In the genomic region with DNA sequence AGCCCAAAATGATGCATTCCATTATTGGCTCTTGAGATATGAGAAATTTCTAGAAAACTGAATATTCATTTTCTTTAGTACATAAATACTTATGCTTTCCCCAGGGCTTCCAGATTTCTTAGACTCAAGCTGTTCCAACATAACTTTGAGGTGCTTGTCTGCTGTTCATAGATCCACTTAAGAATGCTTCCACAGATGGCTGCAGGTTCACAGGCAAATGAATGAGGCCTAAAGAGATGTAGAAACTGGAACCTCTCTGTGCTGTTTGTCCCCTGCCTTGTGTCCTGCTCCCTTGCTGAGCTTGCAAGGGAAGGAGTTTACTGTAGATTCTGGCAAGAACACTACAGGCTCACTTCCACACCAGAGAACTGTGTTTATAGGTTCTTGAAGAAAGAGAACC, we compare ENCODE assay signal across 22 mouse cellular contexts.
DNase-seq lines count a peak whose midpoint lies in the region; ATAC-seq and TF ChIP-seq lines count a peak whose summit lies in the region.
"Had no signal": no experiment of that assay in that cellular context is flagged by ENCODE, and none has a peak within 500 bp of the region (broad histone marks: within the 10 kb centered on the region; RNA-seq: fewer than 3 reads in every experiment).

No protein-coding gene starts in this region.

- ATAC-seq in forebrain, postnatal 0 days: peak; percentile 68
- ATAC-seq in forebrain, embryonic 13.5 days: no peak
- ATAC-seq in hindbrain, embryonic 11.5 days (ENCODE audit: low FRiP score): no peak
- ATAC-seq: hindbrain, embryonic 16.5 days; intestine, embryonic 15.5 days; Patski had no signal

- no peak overlapping the region for H3K4me3 ChIP-seq in forebrain, postnatal 0 days (ENCODE audit: low read depth, low read length)
- H3K4me3 ChIP-seq in forebrain, embryonic 13.5 days: no peak overlapping the region
- H3K4me3 ChIP-seq in hindbrain, embryonic 11.5 days (ENCODE audit: low read depth, low read length): no peak overlapping the region
- H3K4me3 ChIP-seq: embryonic facial prominence, embryonic 12.5 days; embryonic facial prominence, embryonic 15.5 days; forebrain, embryonic 15.5 days; heart, adult 2 months; heart, embryonic 10.5 days; hindbrain, embryonic 13.5 days; intestine, embryonic 15.5 days had no signal

- 0 out of 2 replicates have a peak overlapping the region, but pooled peaks have one; percentile 2 for H3K27ac ChIP-seq in forebrain, postnatal 0 days (ENCODE audit: low read depth, low read length)
- H3K27ac ChIP-seq in forebrain, embryonic 13.5 days: no peak overlapping the region
- H3K27ac ChIP-seq in hindbrain, embryonic 11.5 days (ENCODE audit: low read depth, low read length): no peak overlapping the region
- H3K27ac ChIP-seq: embryonic facial prominence, embryonic 12.5 days; embryonic facial prominence, embryonic 15.5 days; forebrain, embryonic 15.5 days; heart, adult 2 months; heart, embryonic 10.5 days; hindbrain, embryonic 13.5 days; intestine, embryonic 15.5 days had no signal

- H3K4me1 ChIP-seq in forebrain, postnatal 0 days (ENCODE audit: insufficient read depth): no peaks in the 10 kb centered on the region
- H3K4me1 ChIP-seq in forebrain, embryonic 13.5 days: no peaks in the 10 kb centered on the region
- no peaks in the 10 kb centered on the region for H3K4me1 ChIP-seq in hindbrain, embryonic 11.5 days (replicated peaks; ENCODE audit: control insufficient read depth, insufficient read depth, low read length)
- H3K4me1 ChIP-seq: embryonic facial prominence, embryonic 12.5 days; embryonic facial prominence, embryonic 15.5 days; forebrain, embryonic 15.5 days; intestine, embryonic 15.5 days had no signal

- H3K4me2 ChIP-seq in forebrain, postnatal 0 days (ENCODE audit: low read depth): no peak overlapping the region
- no peak overlapping the region for H3K4me2 ChIP-seq in forebrain, embryonic 13.5 days
- no peak overlapping the region for H3K4me2 ChIP-seq in hindbrain, embryonic 11.5 days (replicated peaks; ENCODE audit: low read depth, low read length)
- H3K4me2 ChIP-seq: embryonic facial prominence, embryonic 12.5 days; embryonic facial prominence, embryonic 15.5 days; forebrain, embryonic 15.5 days; hindbrain, embryonic 13.5 days; intestine, embryonic 15.5 days had no signal

- no peak overlapping the region for H3K9ac ChIP-seq in forebrain, postnatal 0 days
- no peak overlapping the region for H3K9ac ChIP-seq in forebrain, embryonic 13.5 days
- no peak overlapping the region for H3K9ac ChIP-seq in hindbrain, embryonic 11.5 days (ENCODE audit: low read depth, low read length)
- H3K9ac ChIP-seq: embryonic facial prominence, embryonic 12.5 days; embryonic facial prominence, embryonic 15.5 days; forebrain, embryonic 15.5 days; hindbrain, embryonic 13.5 days; intestine, embryonic 15.5 days had no signal

- H3K9me3 ChIP-seq in forebrain, postnatal 0 days (ENCODE audit: low read length): no peaks in the 10 kb centered on the region
- H3K9me3 ChIP-seq in forebrain, embryonic 13.5 days (replicated peaks): no peaks in the 10 kb centered on the region
- no peaks in the 10 kb centered on the region for H3K9me3 ChIP-seq in hindbrain, embryonic 11.5 days (ENCODE audit: control insufficient read depth, low read length)
- H3K9me3 ChIP-seq: embryonic facial prominence, embryonic 12.5 days; embryonic facial prominence, embryonic 15.5 days; forebrain, embryonic 15.5 days; heart, embryonic 10.5 days; hindbrain, embryonic 13.5 days; intestine, embryonic 15.5 days had no signal

- H3K27me3 ChIP-seq in forebrain, postnatal 0 days (ENCODE audit: insufficient read depth, low read length): no peaks in the 10 kb centered on the region
- no peaks in the 10 kb centered on the region for H3K27me3 ChIP-seq in forebrain, embryonic 13.5 days
- no peaks in the 10 kb centered on the region for H3K27me3 ChIP-seq in hindbrain, embryonic 11.5 days (ENCODE audit: control insufficient read depth, insufficient read depth, low read length)
- H3K27me3 ChIP-seq: CH12.LX; embryonic facial prominence, embryonic 12.5 days; embryonic facial prominence, embryonic 15.5 days; forebrain, embryonic 15.5 days; hindbrain, embryonic 13.5 days; intestine, embryonic 15.5 days; Patski had no signal

- no peak for TF ChIP-seq CTCF in forebrain, postnatal 0 days (IDR thresholded peaks at IDR 0.05; ENCODE audit: low read depth)

- no peaks in the 10 kb centered on the region for H3K36me3 ChIP-seq in forebrain, postnatal 0 days (ENCODE audit: insufficient read depth)
- H3K36me3 ChIP-seq in forebrain, embryonic 13.5 days (ENCODE audit: poor library complexity, severe bottlenecking): no peaks in the 10 kb centered on the region
- no peaks in the 10 kb centered on the region for H3K36me3 ChIP-seq in hindbrain, embryonic 11.5 days (ENCODE audit: control insufficient read depth, insufficient read depth, low read length)
- H3K36me3 ChIP-seq: embryonic facial prominence, embryonic 12.5 days; embryonic facial prominence, embryonic 15.5 days; forebrain, embryonic 15.5 days; G1E; heart, embryonic 10.5 days; hindbrain, embryonic 13.5 days; intestine, embryonic 15.5 days had no signal

- peak; percentile 71 for DNase-seq in forebrain, postnatal 0 days
- peak; percentile 30 for DNase-seq in layer of hippocampus, adult 9-11 months
- DNase-seq in layer of hippocampus, postnatal 10 days (ENCODE audit: low spot score in 2 of 2): no peak
- peak; percentile 32 to 66 for DNase-seq in right cerebral cortex, postnatal 10 days (ENCODE audit: low spot score in 2 of 2)
- no peak for DNase-seq in right cerebral cortex, postnatal 14 days
- no peak for DNase-seq in hindbrain, embryonic 11.5 days (ENCODE audit: low spot score)
- DNase-seq in cerebellum, adult 11-12 months: no peak
- DNase-seq: adrenal gland, postnatal 10 days; cerebellum, adult 9-11 months; gastrocnemius, postnatal 25 days; heart, adult 2 months had no signal

Comparison
In these comparisons a context has a peak if more than half of its experiments do, and no peak if none do; other contexts are left out.
1. DNase-seq: peak in forebrain, postnatal 0 days (single experiment), layer of hippocampus, adult 9-11 months (single experiment) and right cerebral cortex, postnatal 10 days (2 of 2); none in layer of hippocampus, postnatal 10 days (0 of 2), right cerebral cortex, postnatal 14 days (single experiment), hindbrain, embryonic 11.5 days (single experiment) and cerebellum, adult 11-12 months (single experiment).